Mouse (Mus musculus) pancreas, adult 10 weeks (tissue): ENCODE data around the gene Adm. TPM values are rescaled to one million over a fixed set of nuclear protein-coding genes. Genes with fewer than 3 reads are reported as not detected.

Experiments
- polyA plus RNA-seq: library from polyadenylated mRNA; stranded (reverse); fragments of 350-450 nt; fragmentation: Illumina TruSeq; extraction: RNeasy Lipid Tissue Mini Kit (QIAGEN cat#74804); gene quantifications from one replicate; pipeline ENCODE4 v1.2.3, GENCODE M21; 2015; ENCODE audit warnings: low read depth, low replicate concordance; ENCODE audit not compliant: insufficient read depth

Gene Adm
- polyA plus RNA-seq: 5.2 TPM

GRCm38 (mm10) chr7:110627486-110628272, at the start of gene Adm:
Gene Adm (plus strand): TSS chr7:110627661.

GRCm38 (mm10) chr7:110614133-110615063, 13.1 kb upstream of the Adm start, which contains the start of gene Sbf2:
Gene Sbf2 (minus strand): TSS chr7:110614922.

Other genes with a start within 250 kb of the Adm start
- gene Sbf2, start 12.7 kb upstream of the Adm start, polyA plus RNA-seq: 7.5 TPM
- gene Ampd3, start 140.5 kb downstream of the Adm start, polyA plus RNA-seq: 2.7 TPM
- gene Rnf141, start 216.8 kb downstream of the Adm start, polyA plus RNA-seq: 9.8 TPM
- gene Lyve1, start 235.6 kb downstream of the Adm start, polyA plus RNA-seq: 10.9 TPM